Comparison of ENCODE assay signal across 8 mouse cellular contexts in the genomic region with DNA sequence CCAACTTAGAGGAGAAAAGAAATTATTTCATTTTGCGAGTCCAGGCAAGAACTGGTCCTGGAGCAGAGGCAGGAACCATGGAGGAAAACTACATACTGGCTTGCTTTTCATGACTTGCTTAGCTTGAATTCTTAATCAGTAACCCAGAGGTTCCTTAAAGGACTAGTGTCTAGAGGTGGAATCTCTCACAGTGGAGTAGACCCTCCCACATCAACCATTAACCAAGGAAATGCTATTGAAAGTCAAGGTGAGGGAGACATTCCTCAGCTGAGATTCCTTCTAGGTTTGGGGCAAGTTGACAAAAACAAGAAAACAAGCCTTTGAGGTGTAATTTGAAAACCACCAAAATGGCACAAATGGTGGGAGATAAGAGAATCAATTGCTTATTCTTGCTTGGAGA. TPM values are rescaled to one million over a fixed set of nuclear protein-coding genes. Genes with fewer than 3 reads are reported as not detected.
DNase-seq lines count a peak whose midpoint lies in the region; ATAC-seq lines count a peak whose summit lies in the region.

A gene (minus strand): TSS at position 119 of the 400 bp plus-strand sequence.

- no peak within 1 kb of the TSS for H3K27ac ChIP-seq in lung, embryonic 15.5 days
- no peak within 1 kb of the TSS for H3K27ac ChIP-seq in embryonic facial prominence, embryonic 12.5 days
- H3K27ac ChIP-seq in heart, embryonic 14.5 days (replicated peaks in 1 of 2; ENCODE audit: control insufficient read depth in 1 of 2, insufficient read depth in 1 of 2, low read depth in 2 of 2, low read length in 2 of 2) = no peak within 1 kb of the TSS
- no peak within 1 kb of the TSS for H3K27ac ChIP-seq in midbrain, embryonic 13.5 days

- no peak for ATAC-seq in lung, embryonic 15.5 days (ENCODE audit: borderline replicate concordance, extremely low read depth, low FRiP score, low TSS enrichment)
- no peak for ATAC-seq in embryonic facial prominence, embryonic 12.5 days (ENCODE audit: insufficient number of reproducible peaks, insufficient read depth, low FRiP score, low TSS enrichment)
- no peak for ATAC-seq in heart, embryonic 14.5 days (ENCODE audit: insufficient number of reproducible peaks, insufficient read depth, low FRiP score, low read depth)
- ATAC-seq in midbrain, embryonic 13.5 days = no peak

- H3K4me1 ChIP-seq in lung, embryonic 15.5 days = no peaks in the 10 kb centered on the region
- no peaks in the 10 kb centered on the region for H3K4me1 ChIP-seq in embryonic facial prominence, embryonic 12.5 days
- H3K4me1 ChIP-seq in heart, embryonic 14.5 days (ENCODE audit: control insufficient read depth in 2 of 2, insufficient read depth in 2 of 2, low read length in 2 of 2) = no peaks in the 10 kb centered on the region
- no peaks in the 10 kb centered on the region for H3K4me1 ChIP-seq in midbrain, embryonic 13.5 days (replicated peaks)

- no peak for DNase-seq in lung, postnatal 10 days
- DNase-seq in layer of hippocampus, postnatal 14 days (ENCODE audit: low spot score in 2 of 2) = no peak
- no peak for DNase-seq in right cerebral cortex, postnatal 36 days (ENCODE audit: low spot score in 2 of 2)
- no peak for DNase-seq in embryo, embryonic 10.5 days (ENCODE audit: low spot score)

- no peak within 1 kb of the TSS for H3K4me3 ChIP-seq in lung, embryonic 15.5 days
- no peak within 1 kb of the TSS for H3K4me3 ChIP-seq in embryonic facial prominence, embryonic 12.5 days
- no peak within 1 kb of the TSS for H3K4me3 ChIP-seq in heart, embryonic 14.5 days (ENCODE audit: control insufficient read depth in 1 of 2, insufficient read depth in 1 of 2, low read depth in 1 of 2, low read length in 2 of 2)
- no peak within 1 kb of the TSS for H3K4me3 ChIP-seq in midbrain, embryonic 13.5 days (replicated peaks)

- WGBS in lung, embryonic 15.5 days = 85% methylated on average over 1 of the region's 1 CpGs
- WGBS in embryonic facial prominence, embryonic 12.5 days = 94% methylated on average over 1 of the region's 1 CpGs
- WGBS in heart, embryonic 14.5 days = 92% methylated on average over 1 of the region's 1 CpGs
- WGBS in midbrain, embryonic 13.5 days = 90% methylated on average over 1 of the region's 1 CpGs

- no peaks in the 10 kb centered on the region for H3K9me3 ChIP-seq in lung, embryonic 15.5 days
- H3K9me3 ChIP-seq in embryonic facial prominence, embryonic 12.5 days = peaks cover 3% of the 10 kb centered on the region; the same call in 1 of the 2 replicates
- no peaks in the 10 kb centered on the region for H3K9me3 ChIP-seq in heart, embryonic 14.5 days (ENCODE audit: control insufficient read depth, low read length)
- H3K9me3 ChIP-seq in midbrain, embryonic 13.5 days = no peaks in the 10 kb centered on the region

- H3K4me2 ChIP-seq in lung, embryonic 15.5 days = no peak within 1 kb of the TSS
- H3K4me2 ChIP-seq in embryonic facial prominence, embryonic 12.5 days (replicated peaks) = no peak within 1 kb of the TSS
- H3K4me2 ChIP-seq in heart, embryonic 14.5 days (ENCODE audit: low read length) = no peak within 1 kb of the TSS
- H3K4me2 ChIP-seq in midbrain, embryonic 13.5 days (replicated peaks) = no peak within 1 kb of the TSS

- no peaks in the 10 kb centered on the region for H3K27me3 ChIP-seq in lung, embryonic 15.5 days
- no peaks in the 10 kb centered on the region for H3K27me3 ChIP-seq in embryonic facial prominence, embryonic 12.5 days
- no peaks in the 10 kb centered on the region for H3K27me3 ChIP-seq in heart, embryonic 14.5 days (ENCODE audit: control insufficient read depth, insufficient read depth, low read length)
- H3K27me3 ChIP-seq in midbrain, embryonic 13.5 days = no peaks in the 10 kb centered on the region

- no peak within 1 kb of the TSS for H3K9ac ChIP-seq in lung, embryonic 15.5 days
- no peak within 1 kb of the TSS for H3K9ac ChIP-seq in embryonic facial prominence, embryonic 12.5 days
- H3K9ac ChIP-seq in heart, embryonic 14.5 days (ENCODE audit: low read length) = no peak within 1 kb of the TSS
- no peak within 1 kb of the TSS for H3K9ac ChIP-seq in midbrain, embryonic 13.5 days (replicated peaks)

- H3K36me3 ChIP-seq in lung, embryonic 15.5 days = no peaks in the 10 kb centered on the region
- H3K36me3 ChIP-seq in embryonic facial prominence, embryonic 12.5 days = no peaks in the 10 kb centered on the region
- H3K36me3 ChIP-seq in heart, embryonic 14.5 days (ENCODE audit: control insufficient read depth, insufficient read depth, low read length) = no peaks in the 10 kb centered on the region
- no peaks in the 10 kb centered on the region for H3K36me3 ChIP-seq in midbrain, embryonic 13.5 days

RNA-seq across cellular contexts. Expression of the gene that starts here (rescaled TPM):
- 302 and 311 TPM in 2 replicates for polyA plus RNA-seq in lung, embryonic 15.5 days (2015; fragmentation: Nextera tagmentation; extraction: Ambion mirVana)
- polyA plus RNA-seq in embryonic facial prominence, embryonic 12.5 days (2016; fragmentation: Nextera tagmentation; extraction: Ambion mirVana) = 156 and 162 TPM in 2 replicates
- 196 and 207 TPM in 2 replicates for polyA plus RNA-seq in heart, embryonic 14.5 days (2014; fragmentation: Nextera tagmentation; extraction: Ambion mirVana)
- 10 to 100 TPM; 87.2 to 87.7 TPM for total RNA-seq in layer of hippocampus, postnatal 14 days (2021)
- polyA plus RNA-seq in midbrain, embryonic 13.5 days (2015; fragmentation: Nextera tagmentation; extraction: Ambion mirVana) = 222 and 228 TPM in 2 replicates
